Mouse (Mus musculus) thymus, postnatal 14 days (tissue): Measurements from ENCODE around the gene Llcfc1.

Experiments
- DNase-seq: peaks from one replicate; pipeline ENCODE4 v3.0.0; 2021

Llcfc1 gene

GRCm38 (mm10) chr6:41706275-41706674, 22.0 kb downstream of the Llcfc1 start:
- no peak for DNase-seq

DNA sequence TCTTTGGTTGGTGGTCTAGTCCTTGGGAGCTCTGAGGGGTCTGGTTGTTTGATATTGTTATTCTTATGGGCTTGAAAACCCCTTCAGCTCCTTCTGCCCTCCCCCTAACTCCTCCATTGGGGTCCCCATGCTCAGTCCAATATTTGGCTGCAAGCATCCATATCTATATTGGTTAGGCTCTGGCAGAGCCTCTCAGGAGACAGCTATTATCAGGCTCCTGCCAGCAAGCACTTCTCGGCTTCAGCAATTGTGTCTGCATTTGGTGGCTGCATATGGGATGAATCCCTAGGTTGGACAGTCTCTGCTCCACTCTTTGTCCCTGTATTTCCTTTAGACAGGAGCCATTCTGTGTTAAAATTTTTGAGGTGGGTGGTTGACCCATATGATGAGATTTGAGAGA, 26.1 kb downstream of the Llcfc1 start:
- DNase-seq = no peak

DNA sequence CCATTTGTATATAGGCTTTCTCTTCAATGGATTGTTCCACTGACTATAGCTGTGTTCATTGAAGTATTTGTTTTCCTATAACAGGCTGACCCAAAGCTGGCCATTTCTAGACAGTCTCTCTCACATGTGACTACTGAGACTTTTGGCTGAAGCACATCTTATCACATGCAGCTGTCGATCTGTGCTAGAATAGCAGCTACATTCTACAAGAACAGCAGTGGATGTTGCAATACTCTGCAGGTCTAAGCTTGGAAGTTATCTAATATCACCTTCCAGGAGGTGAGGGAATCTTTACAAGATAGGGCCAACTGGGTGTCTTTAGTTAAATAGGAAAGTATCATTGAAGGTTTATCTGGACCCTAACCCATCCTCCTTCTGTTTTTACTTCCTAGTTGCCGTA, 37.2 kb downstream of the Llcfc1 start:
- no peak for DNase-seq

GRCm38 (mm10) chr6:41727989-41728609, 43.9 kb downstream of the Llcfc1 start:
- DNase-seq = peak; percentile 60

DNA sequence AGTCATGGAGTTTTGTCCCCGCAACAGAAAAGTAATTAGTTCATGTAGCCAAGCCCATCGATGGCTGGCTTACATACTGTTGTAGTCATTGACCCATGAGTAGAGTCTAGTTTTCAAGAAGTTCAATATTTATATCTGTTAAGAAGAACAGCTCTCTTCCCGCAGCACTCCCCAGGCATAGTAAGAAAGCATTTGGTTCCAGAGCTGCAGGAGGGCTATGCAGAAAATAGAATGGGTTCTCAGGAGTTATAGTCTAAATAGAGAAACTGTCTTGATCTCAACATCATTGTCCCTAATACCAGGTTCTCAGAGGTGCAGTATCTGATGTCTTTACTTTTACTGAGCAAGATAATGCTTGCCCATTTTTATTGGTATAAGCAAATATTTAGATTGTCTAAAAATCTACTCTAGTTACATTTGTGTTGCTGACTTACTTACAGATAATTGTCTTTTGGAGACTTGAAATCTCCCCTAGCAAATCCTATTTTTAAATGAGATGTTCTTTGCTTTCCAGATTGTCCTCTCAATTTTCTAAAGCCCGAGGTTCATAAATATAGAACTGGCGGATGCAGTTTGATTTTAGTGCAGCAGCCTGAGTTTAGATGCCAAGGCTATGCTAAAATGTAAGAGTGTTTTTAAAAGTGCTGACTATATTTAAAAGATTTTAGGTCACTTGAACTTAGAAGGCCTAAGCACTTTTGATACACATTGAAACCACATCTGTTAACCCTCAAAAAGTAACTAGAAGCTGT, 50.7 kb downstream of the Llcfc1 start:
- no peak for DNase-seq
